Comparison of ENCODE assay signal across 36 mouse cellular contexts in genomic region chr17:48268276-48268675, GRCm38 (mm10). TPM values are rescaled to one million over a fixed set of nuclear protein-coding genes. Genes with fewer than 3 reads are reported as not detected.
"Had no signal": no experiment of that assay in that cellular context is flagged by ENCODE, and none has a peak within 500 bp of the region (broad histone marks: within the 10 kb centered on the region; RNA-seq: fewer than 3 reads in every experiment).

No protein-coding gene starts in this region.

- ATAC-seq: hindbrain, embryonic 16.5 days; inflammation-experienced regulatory T-cells, adult 6 months; intestine, postnatal 0 days had no signal

- H3K9me3 ChIP-seq: heart, embryonic 13.5 days; heart, embryonic 15.5 days; hindbrain, embryonic 10.5 days; hindbrain, embryonic 12.5 days; intestine, embryonic 15.5 days; limb, embryonic 10.5 days; limb, embryonic 12.5 days had no signal

- H3K4me2 ChIP-seq: heart, embryonic 11.5 days; heart, embryonic 13.5 days; heart, embryonic 15.5 days; hindbrain, embryonic 12.5 days; hindbrain, embryonic 14.5 days; intestine, embryonic 15.5 days; limb, embryonic 12.5 days had no signal

- H3K4me3 ChIP-seq: heart, adult 2 months; heart, embryonic 13.5 days; heart, embryonic 15.5 days; hindbrain, embryonic 10.5 days; hindbrain, embryonic 12.5 days; intestine, embryonic 15.5 days; layer of hippocampus, adult 2 months; left cerebral cortex, adult 2 months; limb, embryonic 10.5 days; limb, embryonic 12.5 days had no signal

- H3K27me3 ChIP-seq: heart, embryonic 13.5 days; heart, embryonic 15.5 days; hindbrain, embryonic 12.5 days; intestine, embryonic 15.5 days; limb, embryonic 12.5 days had no signal

- H3K27ac ChIP-seq: heart, adult 2 months; heart, embryonic 13.5 days; heart, embryonic 15.5 days; hindbrain, embryonic 10.5 days; hindbrain, embryonic 12.5 days; hindbrain, embryonic 14.5 days; intestine, embryonic 15.5 days; layer of hippocampus, adult 2 months; left cerebral cortex, adult 2 months; limb, embryonic 10.5 days; limb, embryonic 12.5 days had no signal

- H3K9ac ChIP-seq: heart, embryonic 13.5 days; heart, embryonic 15.5 days; hindbrain, embryonic 12.5 days; hindbrain, embryonic 14.5 days; intestine, embryonic 15.5 days; limb, embryonic 12.5 days had no signal

- H3K36me3 ChIP-seq: heart, embryonic 13.5 days; heart, embryonic 15.5 days; hindbrain, embryonic 10.5 days; hindbrain, embryonic 12.5 days; intestine, embryonic 15.5 days; limb, embryonic 10.5 days; limb, embryonic 12.5 days had no signal

- DNase-seq: gastrocnemius, postnatal 14 days; gastrocnemius, postnatal 36 days; heart, adult 11 months; heart, adult 2 months; heart, postnatal 4 days; kidney, adult 18-20 months; kidney, adult 8-10 months; kidney, postnatal 10 days; kidney, postnatal 25 days; kidney, postnatal 4 days had no signal

- H3K4me1 ChIP-seq: heart, embryonic 13.5 days; heart, embryonic 15.5 days; hindbrain, embryonic 12.5 days; intestine, embryonic 15.5 days; limb, embryonic 12.5 days had no signal

RNA-seq across cellular contexts. Expression of gene Treml4, which starts 4.2 kb away (rescaled TPM):
- total RNA-seq: gastrocnemius, adult 18-20 months; gastrocnemius, adult 8-10 months; gastrocnemius, postnatal 14 days; gastrocnemius, postnatal 36 days; layer of hippocampus, adult 2 months; layer of hippocampus, postnatal 10 days; layer of hippocampus, postnatal 25 days; left cerebral cortex, postnatal 14 days; left cerebral cortex, postnatal 36 days had no signal
- polyA plus RNA-seq: hindbrain, embryonic 10.5 days; hindbrain, embryonic 12.5 days; limb, embryonic 10.5 days; limb, embryonic 12.5 days had no signal

RNA-seq across cellular contexts. Expression of gene Trem3, which starts 20.7 kb away (rescaled TPM):
- total RNA-seq: gastrocnemius, adult 18-20 months; gastrocnemius, adult 8-10 months; gastrocnemius, postnatal 14 days; gastrocnemius, postnatal 36 days; heart, postnatal 25 days; layer of hippocampus, adult 2 months; layer of hippocampus, postnatal 10 days; layer of hippocampus, postnatal 25 days; liver, adult 2 months had no signal
- polyA plus RNA-seq: gonadal fat pad, adult 2 months; heart, adult 2 months; heart, embryonic 11.5 days; heart, embryonic 13.5 days; hindbrain, embryonic 10.5 days; hindbrain, embryonic 12.5 days; hindbrain, embryonic 14.5 days; hindbrain, embryonic 16.5 days; inflammation-experienced regulatory T-cells, adult 6 months; intestine, postnatal 0 days; kidney, embryonic 14.5 days; limb, embryonic 12.5 days; limb, embryonic 14.5 days had no signal

RNA-seq across cellular contexts. Expression of gene Treml2, which starts 31.0 kb away (rescaled TPM):
- polyA plus RNA-seq: heart, postnatal 0 days; hindbrain, embryonic 16.5 days; intestine, postnatal 0 days; kidney, embryonic 14.5 days had no signal

RNA-seq across cellular contexts. Expression of gene Trem1, which starts 35.7 kb away (rescaled TPM):
- total RNA-seq: gastrocnemius, adult 18-20 months; gastrocnemius, adult 8-10 months; gastrocnemius, postnatal 14 days; gastrocnemius, postnatal 36 days; heart, postnatal 25 days; layer of hippocampus, adult 2 months; layer of hippocampus, postnatal 10 days; layer of hippocampus, postnatal 25 days; left cerebral cortex, adult 2 months; left cerebral cortex, postnatal 14 days; left cerebral cortex, postnatal 36 days; liver, adult 2 months had no signal
- polyA plus RNA-seq: hindbrain, embryonic 10.5 days; hindbrain, embryonic 14.5 days; hindbrain, embryonic 16.5 days; inflammation-experienced regulatory T-cells, adult 6 months; kidney, embryonic 14.5 days; limb, embryonic 10.5 days; limb, embryonic 12.5 days; liver, adult 2 months had no signal

RNA-seq across cellular contexts. Expression of gene B430306N03Rik, which starts 47.7 kb away (rescaled TPM):
- total RNA-seq: gastrocnemius, adult 8-10 months; layer of hippocampus, adult 2 months; layer of hippocampus, postnatal 10 days had no signal
- polyA plus RNA-seq: hindbrain, embryonic 12.5 days; limb, embryonic 10.5 days had no signal
